Mouse (Mus musculus) ES-Bruce4 (cell line): ENCODE data around the gene Wwp2.

Source experiments
- CTCF ChIP-seq: IDR thresholded peaks from one replicate; pipeline ENCODE4 v1.8.1; 2011; ENCODE audit warnings: low read depth, low read length
- EP300 ChIP-seq: IDR thresholded peaks from 2 replicates; pipeline ENCODE4 v1.6.1; 2011; ENCODE audit warnings: low read depth, low read length; ENCODE audit not compliant: insufficient read depth
- POLR2A ChIP-seq: IDR thresholded peaks from one replicate; pipeline ENCODE4 v1.8.1; 2011; ENCODE audit warnings: low read length; ENCODE audit not compliant: insufficient read depth

- TF ChIP-seq CTCF (peak; percentile 32), POLR2A (no peak), EP300 (no peak)
These were observed 19.1 kb downstream of the Wwp2 start for GRCm38 (mm10) chr8:107455268-107455667.
